Mouse (Mus musculus) layer of hippocampus, adult 8-10 months (tissue): ENCODE results near the gene Klk14. TPM values are rescaled to one million over a fixed set of nuclear protein-coding genes. Genes with fewer than 3 reads are reported as not detected.

Experiments
- DNase-seq, 2 experiments: peaks; one replicate each; pipeline ENCODE4 v3.0.0; 2022; ENCODE audit warnings: low spot score in 2 of 2
- total RNA-seq, 4 experiments: library from RNA; stranded (reverse); gene quantifications; 2 replicates each; pipeline ENCODE4 v1.2.4; 2022

Gene Klk14
- total RNA-seq, 4 experiments from 2014 or later = not detected

GRCm38 (mm10) chr7:43713741-43714351 lies 23.6 kb downstream of the Klk14 start:
- no peak for DNase-seq

Other genes with a start within 250 kb of the Klk14 start
- not detected for gene Cldnd2, start 249.6 kb upstream of the Klk14 start, total RNA-seq
- gene Etfb, start 246.3 kb upstream of the Klk14 start, total RNA-seq = 10 to 100 TPM; 59.8 to 75.6 (median 69.4) TPM
- 1 to 10 TPM in 2 of 4 experiments, under 1 TPM in 1, not detected in 1; 0.65 to 2.6 (median 1.7) TPM for gene Gm45233, start 246.3 kb upstream of the Klk14 start, total RNA-seq
- 1 to 10 TPM; 2.3 to 4.5 (median 3.9) TPM for gene Vsig10l, start 227.3 kb upstream of the Klk14 start, total RNA-seq
- gene Iglon5, start 200.3 kb upstream of the Klk14 start, total RNA-seq = 10 to 100 TPM; 21.4 to 23.8 (median 22.9) TPM
- gene 4931406B18Rik, start 184.5 kb upstream of the Klk14 start, total RNA-seq = not detected
- 10 to 100 TPM in 2 of 4 experiments, 1 to 10 TPM in 2; 4.2 to 16.9 (median 9.6) TPM for gene Cd33, start 146.0 kb upstream of the Klk14 start, total RNA-seq
- gene Zfp658, start 128.2 kb upstream of the Klk14 start, total RNA-seq = 1 to 10 TPM; 5.5 to 7.2 (median 6.4) TPM
- 10 to 100 TPM; 18.5 to 20.4 (median 19.2) TPM for gene Zfp719, start 110.8 kb upstream of the Klk14 start, total RNA-seq
- under 1 TPM in 2 of 4 experiments, not detected in 2; 0.14 to 0.25 TPM for gene Zfp819, start 83.2 kb upstream of the Klk14 start, total RNA-seq
- under 1 TPM in 1 of 4 experiments, not detected in 3; 0.31 TPM for gene Ceacam18, start 55.7 kb upstream of the Klk14 start, total RNA-seq
- gene Siglece, start 30.3 kb upstream of the Klk14 start, total RNA-seq = 1 to 10 TPM; 1.3 to 2.6 (median 1.5) TPM
- 10 to 100 TPM in 1 of 4 experiments, 1 to 10 TPM in 3; 7.5 to 12.3 (median 9.8) TPM for gene Ctu1, start 18.4 kb upstream of the Klk14 start, total RNA-seq
- gene Klk13, start 22.1 kb downstream of the Klk14 start, total RNA-seq = not detected
- gene Klk12, start 78.5 kb downstream of the Klk14 start, total RNA-seq = not detected
- not detected for gene Klk11, start 84.2 kb downstream of the Klk14 start, total RNA-seq
- gene Klk10, start 90.6 kb downstream of the Klk14 start, total RNA-seq = 1 to 10 TPM in 2 of 4 experiments, under 1 TPM in 2; 0.92 to 1.5 (median 1.3) TPM
- under 1 TPM in 1 of 4 experiments, not detected in 3; 0.23 TPM for gene Klk9, start 101.5 kb downstream of the Klk14 start, total RNA-seq
- 10 to 100 TPM; 18.3 to 25.9 (median 23.2) TPM for gene Klk8, start 107.2 kb downstream of the Klk14 start, total RNA-seq
- under 1 TPM; 0.20 to 0.87 (median 0.46) TPM for gene Klk7, start 120.9 kb downstream of the Klk14 start, total RNA-seq
- gene Klk6, start 134.1 kb downstream of the Klk14 start, total RNA-seq = 10 to 100 TPM in 1 of 4 experiments, 1 to 10 TPM in 2, under 1 TPM in 1; 0.66 to 11.7 (median 4.5) TPM
- gene Klk5, start 151.6 kb downstream of the Klk14 start, total RNA-seq = not detected
- gene Klk4, start 190.7 kb downstream of the Klk14 start, total RNA-seq = not detected
- gene Klk15, start 243.3 kb downstream of the Klk14 start, total RNA-seq = not detected